Comparison of ENCODE assay signal across 29 mouse cellular contexts in the genomic region with DNA sequence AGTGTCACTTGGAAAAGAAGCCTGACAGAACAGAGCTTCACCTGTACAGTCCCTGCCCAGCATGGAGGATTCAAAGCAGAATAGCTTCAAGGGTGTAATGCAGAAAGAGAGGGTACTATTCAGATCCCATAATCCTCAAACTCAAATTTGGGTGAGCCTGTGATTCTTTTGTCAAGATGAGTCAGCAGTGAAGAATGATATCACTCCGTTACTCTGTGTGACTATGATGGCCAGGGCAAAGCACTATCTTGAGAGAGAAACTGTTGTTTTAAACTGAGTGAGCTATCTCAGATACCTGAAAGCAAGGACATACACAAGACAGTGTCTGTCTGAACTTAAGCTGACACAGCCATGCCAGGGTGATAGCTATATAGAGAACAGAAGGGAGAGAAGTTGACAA. TPM values are rescaled to one million over a fixed set of nuclear protein-coding genes. Genes with fewer than 3 reads are reported as not detected.
DNase-seq lines count a peak whose midpoint lies in the region; ATAC-seq and TF ChIP-seq lines count a peak whose summit lies in the region.
"Had no signal": no experiment of that assay in that cellular context is flagged by ENCODE, and none has a peak within 500 bp of the region (broad histone marks: within the 10 kb centered on the region; RNA-seq: fewer than 3 reads in every experiment).

No protein-coding gene starts in this region.

- WGBS in midbrain, postnatal 0 days, result 77% methylated on average over 1 of the region's 1 CpGs
- 53% methylated on average over 1 of the region's 1 CpGs for WGBS in stomach, postnatal 0 days

- H3K36me3 ChIP-seq in myocyte (ENCODE audit: control insufficient read depth, insufficient read depth), result no peaks in the 10 kb centered on the region
- no peaks in the 10 kb centered on the region for H3K36me3 ChIP-seq in midbrain, postnatal 0 days (ENCODE audit: insufficient read depth, low read length)
- H3K36me3 ChIP-seq in stomach, postnatal 0 days (ENCODE audit: control insufficient read depth, insufficient read depth, low read length), result no peaks in the 10 kb centered on the region
- H3K36me3 ChIP-seq: embryonic facial prominence, embryonic 13.5 days; embryonic facial prominence, embryonic 15.5 days; forebrain, embryonic 15.5 days had no signal

- no peak overlapping the region for H3ac ChIP-seq in myocyte (ENCODE audit: control insufficient read depth, insufficient read length)

- H3K4me1 ChIP-seq in midbrain, postnatal 0 days (ENCODE audit: insufficient read depth, low read length), result no peaks in the 10 kb centered on the region
- no peaks in the 10 kb centered on the region for H3K4me1 ChIP-seq in stomach, postnatal 0 days (replicated peaks; ENCODE audit: control insufficient read depth, insufficient read depth)
- H3K4me1 ChIP-seq: embryonic facial prominence, embryonic 13.5 days; embryonic facial prominence, embryonic 15.5 days; forebrain, embryonic 13.5 days; forebrain, embryonic 15.5 days had no signal

- peak; percentile 44; the same call in 1 of the 2 replicates for ATAC-seq in frontal cortex, adult (ENCODE audit: low TSS enrichment)
- no peak for ATAC-seq in midbrain, postnatal 0 days (ENCODE audit: low FRiP score)
- no peak for ATAC-seq in stomach, postnatal 0 days (ENCODE audit: low FRiP score, low TSS enrichment)
- ATAC-seq: forebrain, embryonic 13.5 days; forebrain, embryonic 15.5 days; forebrain, postnatal 0 days had no signal

- DNase-seq in frontal cortex, adult 2 months (ENCODE audit: extremely low spot score in 1 of 2, low spot score in 1 of 2), result no peak
- peak; percentile 26 for DNase-seq in NIH3T3 (ENCODE audit: low read depth)
- DNase-seq in midbrain, postnatal 0 days (ENCODE audit: low spot score), result no peak
- no peak for DNase-seq in stomach, postnatal 0 days (ENCODE audit: low spot score)
- DNase-seq: adrenal gland, adult 2 months; adrenal gland, postnatal 10 days; adrenal gland, postnatal 25 days; cerebellum, adult 11 months; cerebellum, adult 18-20 months; cerebellum, adult 8-10 months; cerebellum, adult 9-11 months; cerebellum, postnatal 14 days; cerebellum, postnatal 36 days; embryo, embryonic 11 days; forebrain, postnatal 0 days had no signal

- no peak overlapping the region for H3K27ac ChIP-seq in midbrain, postnatal 0 days (ENCODE audit: low read depth, low read length)
- no peak overlapping the region for H3K27ac ChIP-seq in stomach, postnatal 0 days (replicated peaks)
- H3K27ac ChIP-seq: embryonic facial prominence, embryonic 13.5 days; embryonic facial prominence, embryonic 15.5 days; forebrain, embryonic 13.5 days; forebrain, embryonic 15.5 days had no signal

- H3K4me3 ChIP-seq in myocyte, result no peak overlapping the region
- no peak overlapping the region for H3K4me3 ChIP-seq in midbrain, postnatal 0 days (ENCODE audit: low read depth, low read length)
- no peak overlapping the region for H3K4me3 ChIP-seq in stomach, postnatal 0 days (ENCODE audit: low read depth, low read length)
- H3K4me3 ChIP-seq: embryonic facial prominence, embryonic 13.5 days; embryonic facial prominence, embryonic 15.5 days; forebrain, embryonic 13.5 days; forebrain, embryonic 15.5 days had no signal

- no peaks in the 10 kb centered on the region for H3K9me3 ChIP-seq in midbrain, postnatal 0 days (ENCODE audit: low read length)
- no peaks in the 10 kb centered on the region for H3K9me3 ChIP-seq in stomach, postnatal 0 days (ENCODE audit: control insufficient read depth, low read length)
- H3K9me3 ChIP-seq: embryonic facial prominence, embryonic 13.5 days; embryonic facial prominence, embryonic 15.5 days; forebrain, embryonic 13.5 days; forebrain, embryonic 15.5 days had no signal

- TF ChIP-seq EP300 in stomach, postnatal 0 days (optimal IDR thresholded peaks at IDR 0.05), result no peak

- no peaks in the 10 kb centered on the region for H3K79me2 ChIP-seq in myocyte (ENCODE audit: control insufficient read depth, insufficient read depth)

- H3K9ac ChIP-seq in midbrain, postnatal 0 days (replicated peaks; ENCODE audit: low read length, poor library complexity, severe bottlenecking), result no peak overlapping the region
- H3K9ac ChIP-seq in stomach, postnatal 0 days (ENCODE audit: low read length), result no peak overlapping the region
- H3K9ac ChIP-seq: embryonic facial prominence, embryonic 13.5 days; embryonic facial prominence, embryonic 15.5 days; forebrain, embryonic 13.5 days; forebrain, embryonic 15.5 days; forebrain, postnatal 0 days had no signal

- no peak for TF ChIP-seq POLR2A in myocyte (IDR thresholded peaks at IDR 0.05; ENCODE audit: insufficient read length, low read depth)

- TF ChIP-seq CTCF in midbrain, postnatal 0 days (IDR thresholded peaks at IDR 0.05), result no peak
- no peak for TF ChIP-seq CTCF in stomach, postnatal 0 days (IDR thresholded peaks at IDR 0.05; ENCODE audit: low read depth)

- H3K27me3 ChIP-seq in myocyte (ENCODE audit: control insufficient read depth, insufficient read depth, insufficient read length), result no peaks in the 10 kb centered on the region
- no peaks in the 10 kb centered on the region for H3K27me3 ChIP-seq in midbrain, postnatal 0 days (ENCODE audit: insufficient read depth, low read length)
- H3K27me3 ChIP-seq in stomach, postnatal 0 days (ENCODE audit: control insufficient read depth, insufficient read depth, low read length), result no peaks in the 10 kb centered on the region
- H3K27me3 ChIP-seq: embryonic facial prominence, embryonic 13.5 days; embryonic facial prominence, embryonic 15.5 days; forebrain, embryonic 13.5 days; forebrain, embryonic 15.5 days had no signal

- H3K4me2 ChIP-seq in myocyte (ENCODE audit: low read depth), result peak overlapping the region; percentile 52
- H3K4me2 ChIP-seq in midbrain, postnatal 0 days (ENCODE audit: low read depth, low read length, poor library complexity, severe bottlenecking), result no peak overlapping the region
- no peak overlapping the region for H3K4me2 ChIP-seq in stomach, postnatal 0 days (replicated peaks; ENCODE audit: low read depth)
- H3K4me2 ChIP-seq: embryonic facial prominence, embryonic 13.5 days; embryonic facial prominence, embryonic 15.5 days; forebrain, embryonic 13.5 days; forebrain, embryonic 15.5 days had no signal

TF ChIP-seq in myocyte, 11 proteins besides CTCF, POLR2A, EP300 and RAD21:
- TF ChIP-seq TCF3 (IDR thresholded peaks at IDR 0.05; ENCODE audit: insufficient read length, low read depth) (no peak), SRF (IDR thresholded peaks at IDR 0.05; ENCODE audit: control insufficient read depth, insufficient read length, low read depth) (no peak), MAX (IDR thresholded peaks at IDR 0.05; ENCODE audit: low read depth) (no peak), CEBPB (IDR thresholded peaks at IDR 0.05; ENCODE audit: insufficient read depth, poor library complexity, severe bottlenecking) (no peak), MYOG (IDR thresholded peaks at IDR 0.05; ENCODE audit: control insufficient read depth in 1 of 3, insufficient read depth in 1 of 3, insufficient read length in 2 of 3, low read depth in 2 of 3) (no peak), MYOD1 (IDR thresholded peaks at IDR 0.05; ENCODE audit: control insufficient read depth in 1 of 3, insufficient read length in 2 of 3, low read depth in 2 of 3) (no peak), POLR2AphosphoS2 (IDR thresholded peaks at IDR 0.05; ENCODE audit: insufficient read length, low read depth) (no peak), REST (IDR thresholded peaks at IDR 0.05; ENCODE audit: insufficient read depth, insufficient read length) (no peak)

RNA-seq across cellular contexts. Expression of a gene that starts 11.9 kb away (rescaled TPM):
- polyA plus RNA-seq in frontal cortex, adult 2 months (2012; rRNA removed), result not detected in 2 replicates
- not detected for polyA plus RNA-seq in myocyte (2012; fragmentation: generic; extraction: Trizol)
- not detected in 2 replicates for total RNA-seq in midbrain, postnatal 0 days (2014; rRNA removed)
- not detected in 2 replicates for polyA plus RNA-seq in midbrain, postnatal 0 days (2015; fragmentation: Nextera tagmentation; extraction: Ambion mirVana)
- polyA plus RNA-seq in stomach, postnatal 0 days (2015; fragmentation: Nextera tagmentation; extraction: Ambion mirVana), result not detected in 2 replicates
- total RNA-seq: adrenal gland, adult 2 months; adrenal gland, postnatal 10 days; adrenal gland, postnatal 25 days; adrenal gland, postnatal 4 days; common myeloid progenitor, adult 5-6 weeks; ES-E14; forebrain, postnatal 0 days; MEL had no signal
- polyA plus RNA-seq: adrenal gland, adult 2 months; brain, embryonic 14.5 days; C2C12; embryonic facial prominence, embryonic 11.5 days; embryonic facial prominence, embryonic 13.5 days; embryonic facial prominence, embryonic 15.5 days; forebrain, embryonic 11.5 days; forebrain, embryonic 13.5 days; forebrain, embryonic 15.5 days; forebrain, postnatal 0 days had no signal
